ENCODE assay signal across 9 mouse cellular contexts in the genomic region with DNA sequence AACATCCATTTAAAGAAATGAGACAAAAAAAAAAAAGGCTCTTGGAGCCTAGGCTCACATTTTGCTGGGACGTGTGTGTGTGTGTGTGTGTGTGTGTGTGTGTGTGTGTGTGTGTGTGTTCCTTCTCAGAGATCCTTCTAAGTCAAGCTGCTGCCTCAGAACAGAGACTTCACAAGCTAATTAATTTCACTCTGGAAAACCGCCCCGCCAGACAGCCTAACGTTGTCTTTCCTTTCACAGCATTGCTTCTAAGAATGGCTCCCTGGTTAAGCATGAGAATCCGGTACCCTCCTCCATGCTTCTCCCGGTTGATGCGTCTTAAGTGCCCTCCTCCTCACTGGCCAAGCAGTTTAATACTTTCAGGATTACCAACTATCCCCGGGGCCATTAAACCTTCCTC.
DNase-seq lines count a peak whose midpoint lies in the region; ATAC-seq and TF ChIP-seq lines count a peak whose summit lies in the region.
"Had no signal": no experiment of that assay in that cellular context is flagged by ENCODE, and none has a peak within 500 bp of the region (broad histone marks: within the 10 kb centered on the region; RNA-seq: fewer than 3 reads in every experiment).

No protein-coding gene starts in this region.

- no peak for ATAC-seq in heart, embryonic 13.5 days (ENCODE audit: extremely low read depth, insufficient number of reproducible peaks, low FRiP score, low TSS enrichment)
- no peak for ATAC-seq in forebrain, embryonic 16.5 days
- ATAC-seq in midbrain, embryonic 12.5 days (ENCODE audit: low FRiP score, low read depth), result no peak

- H3K4me1 ChIP-seq in heart, embryonic 13.5 days, result 0 out of 2 replicates have a peak, but pooled peaks cover under 1% of the 10 kb centered on the region
- no peaks in the 10 kb centered on the region for H3K4me1 ChIP-seq in heart, adult 2 months (ENCODE audit: control insufficient read depth, insufficient read depth, low read length)
- 0 out of 4 replicates have a peak, but pooled peaks cover 0 to 3% of the 10 kb centered on the region in 2 experiments for H3K4me1 ChIP-seq in ES-E14 (ENCODE audit: control insufficient read depth in 2 of 2, insufficient read depth in 2 of 2, low read length in 2 of 2, poor library complexity in 1 of 2)
- H3K4me1 ChIP-seq in forebrain, embryonic 16.5 days (replicated peaks; ENCODE audit: control insufficient read depth, insufficient read depth, low read length), result 0 out of 2 replicates have a peak, but pooled peaks cover 3% of the 10 kb centered on the region
- peaks cover 22% of the 10 kb centered on the region for H3K4me1 ChIP-seq in midbrain, embryonic 12.5 days

- no peaks in the 10 kb centered on the region for H3K79me2 ChIP-seq in heart, adult 2 months (replicated peaks; ENCODE audit: control insufficient read depth, insufficient read depth, low read length)

- no peak for TF ChIP-seq POLR2A in heart, adult 2 months (IDR thresholded peaks at IDR 0.05; ENCODE audit: insufficient read depth, low read depth, low read length)

- no peak for DNase-seq in heart, adult 2 months
- no peak for DNase-seq in ES-E14 (ENCODE audit: low read depth, low spot score)
- DNase-seq in adrenal gland, postnatal 14 days, result no peak
- DNase-seq in lung, postnatal 25 days (ENCODE audit: low spot score), result no peak
- DNase-seq in spleen, postnatal 14 days (ENCODE audit: low spot score in 2 of 2), result no peak
- DNase-seq: heart, postnatal 4 days had no signal

- WGBS in heart, embryonic 13.5 days, result 42% methylated on average over 8 of the region's 8 CpGs
- WGBS in heart, adult 2 months, result 54% methylated on average over 8 of the region's 8 CpGs
- WGBS in forebrain, embryonic 16.5 days, result 12% methylated on average over 8 of the region's 8 CpGs
- WGBS in midbrain, embryonic 12.5 days, result 18% methylated on average over 8 of the region's 8 CpGs

- no peak for TF ChIP-seq CTCF in heart, adult 2 months (IDR thresholded peaks at IDR 0.05)

- no peak overlapping the region for H3K27ac ChIP-seq in heart, embryonic 13.5 days (replicated peaks)
- no peak overlapping the region for H3K27ac ChIP-seq in heart, adult 2 months
- H3K27ac ChIP-seq in ES-E14 (ENCODE audit: insufficient read depth, low read depth, low read length, poor library complexity, severe bottlenecking), result no peak overlapping the region
- H3K27ac ChIP-seq in forebrain, embryonic 16.5 days (ENCODE audit: low read length), result no peak overlapping the region
- H3K27ac ChIP-seq in midbrain, embryonic 12.5 days (replicated peaks), result no peak overlapping the region

- H3K9me3 ChIP-seq in heart, embryonic 13.5 days, result no peaks in the 10 kb centered on the region
- H3K9me3 ChIP-seq in ES-E14 (ENCODE audit: control insufficient read depth, insufficient read depth, low read depth, low read length), result no peaks in the 10 kb centered on the region
- no peaks in the 10 kb centered on the region for H3K9me3 ChIP-seq in forebrain, embryonic 16.5 days (ENCODE audit: control insufficient read depth, low read length)
- H3K9me3 ChIP-seq in midbrain, embryonic 12.5 days, result no peaks in the 10 kb centered on the region

- H3K9ac ChIP-seq in heart, embryonic 13.5 days, result no peak overlapping the region
- H3K9ac ChIP-seq in heart, adult 2 months (ENCODE audit: low read depth, low read length), result no peak overlapping the region
- no peak overlapping the region for H3K9ac ChIP-seq in ES-E14 (ENCODE audit: insufficient read depth, low read depth, low read length, poor library complexity, severe bottlenecking)
- no peak overlapping the region for H3K9ac ChIP-seq in forebrain, embryonic 16.5 days (replicated peaks; ENCODE audit: low read depth, low read length)
- no peak overlapping the region for H3K9ac ChIP-seq in midbrain, embryonic 12.5 days (replicated peaks)

- no peaks in the 10 kb centered on the region for H3K36me3 ChIP-seq in heart, embryonic 13.5 days
- no peaks in the 10 kb centered on the region for H3K36me3 ChIP-seq in heart, adult 2 months (ENCODE audit: control insufficient read depth, insufficient read depth, low read length)
- H3K36me3 ChIP-seq in ES-E14 (ENCODE audit: control insufficient read depth, insufficient read depth, low read length, poor library complexity, severe bottlenecking), result no peaks in the 10 kb centered on the region
- no peaks in the 10 kb centered on the region for H3K36me3 ChIP-seq in forebrain, embryonic 16.5 days (ENCODE audit: control insufficient read depth, insufficient read depth)
- H3K36me3 ChIP-seq in midbrain, embryonic 12.5 days, result no peaks in the 10 kb centered on the region

- no peak for TF ChIP-seq EP300 in heart, adult 2 months (IDR thresholded peaks at IDR 0.05; ENCODE audit: insufficient read depth, low read depth, low read length)

- peaks cover 12% of the 10 kb centered on the region; the same call in 1 of the 2 replicates for H3K27me3 ChIP-seq in heart, embryonic 13.5 days (replicated peaks)
- no peaks in the 10 kb centered on the region for H3K27me3 ChIP-seq in heart, adult 2 months (ENCODE audit: control insufficient read depth, insufficient read depth, low read length)
- no peaks in the 10 kb centered on the region for H3K27me3 ChIP-seq in forebrain, embryonic 16.5 days (replicated peaks; ENCODE audit: control insufficient read depth, insufficient read depth, low read length)
- peaks cover 5% of the 10 kb centered on the region for H3K27me3 ChIP-seq in midbrain, embryonic 12.5 days

- intact Hi-C loops in heart, adult 2 months (cut with DNase I), result no loop called here

- in situ Hi-C loops in ES-E14 (cut with MboI; ENCODE audit: low sequenced_read_pairs in 2 of 2, unreplicated experiment in 2 of 2), result no loop called here

- H3K4me3 ChIP-seq in heart, embryonic 13.5 days, result no peak overlapping the region
- H3K4me3 ChIP-seq in heart, adult 2 months, result no peak overlapping the region
- no peak overlapping the region for H3K4me3 ChIP-seq in ES-E14 (ENCODE audit: insufficient read depth in 1 of 2, low read depth in 1 of 2, low read length in 2 of 2, poor library complexity in 1 of 2, severe bottlenecking in 1 of 2)
- no peak overlapping the region for H3K4me3 ChIP-seq in forebrain, embryonic 16.5 days (replicated peaks; ENCODE audit: low read length)
- 0 out of 2 replicates have a peak overlapping the region, but pooled peaks have one; percentile 7 for H3K4me3 ChIP-seq in midbrain, embryonic 12.5 days

- H3K4me2 ChIP-seq in heart, embryonic 13.5 days, result 0 out of 2 replicates have a peak overlapping the region, but pooled peaks have one; percentile 20
- H3K4me2 ChIP-seq in forebrain, embryonic 16.5 days (ENCODE audit: low read length), result peak overlapping the region; percentile 36
- H3K4me2 ChIP-seq in midbrain, embryonic 12.5 days (replicated peaks), result peak overlapping the region; percentile 34

TF ChIP-seq in ES-E14, 5 proteins besides CTCF, POLR2A, EP300 and RAD21:
- TF ChIP-seq MAFK (IDR thresholded peaks at IDR 0.05; ENCODE audit: insufficient read depth, low read depth, low read length) (no peak), ZC3H11A (IDR thresholded peaks at IDR 0.05; ENCODE audit: borderline replicate concordance, low read depth, low read length) (no peak), ZNF384 (IDR thresholded peaks at IDR 0.05; ENCODE audit: low read depth, low read length) (peak; percentile 53; the same call in 1 of the 2 replicates)
